Mouse (Mus musculus) forebrain, postnatal 0 days (tissue): ENCODE measurements at regions not wholly inside any gene's neighbourhood (a gene's known extent, or its start where the extent isn't known, plus 50 kb on each side); places are given as distances from the start of the nearest gene placed in this dataset.

Experiments used
- ATAC-seq: fragments of 200-750 bp; cut with Nextera tagmentation; 2 replicates; pipeline ENCODE4 v1.8.0; 2017; ENCODE audit warnings: mild to moderate bottlenecking, moderate library complexity
- DNase-seq: peaks from one replicate; pipeline ENCODE4 v3.0.0-alpha.2; 2015
- H3K27ac ChIP-seq: fragments of 300-500 bp; sonication (generic); 2 replicates; pipeline ENCODE4 v1.5.1; 2014; ENCODE audit warnings: low read depth, mild to moderate bottlenecking, antibody characterized with exemption, low read length, moderate library complexity, mixed read lengths
- H3K27me3 ChIP-seq: fragments of 300-500 bp; sonication (generic); 2 replicates; pipeline ENCODE4 v1.6.1; 2014; ENCODE audit warnings: mild to moderate bottlenecking, low read length, mixed read lengths; ENCODE audit not compliant: insufficient read depth
- H3K36me3 ChIP-seq: fragments of 300-500 bp; sonication (generic); 2 replicates; pipeline ENCODE4 v1.6.1; 2014; ENCODE audit warnings: mild to moderate bottlenecking, moderate library complexity; ENCODE audit not compliant: insufficient read depth
- H3K4me1 ChIP-seq: fragments of 300-500 bp; sonication (generic); 2 replicates; pipeline ENCODE4 v1.6.1; 2014; ENCODE audit warnings: antibody characterized with exemption; ENCODE audit not compliant: insufficient read depth
- H3K4me2 ChIP-seq: fragments of 300-500 bp; sonication (generic); 2 replicates; pipeline ENCODE4 v1.6.1; 2014; ENCODE audit warnings: low read depth, mild to moderate bottlenecking, moderate library complexity
- H3K4me3 ChIP-seq: fragments of 300-500 bp; sonication (generic); 2 replicates; pipeline ENCODE4 v1.5.1; 2014; ENCODE audit warnings: low read depth, low read length, mixed read lengths
- H3K9ac ChIP-seq: fragments of 300-500 bp; sonication (generic); 2 replicates; pipeline ENCODE4 v1.6.1; 2014; ENCODE audit warnings: mild to moderate bottlenecking
- H3K9me3 ChIP-seq: fragments of 300-500 bp; sonication (generic); 2 replicates; pipeline ENCODE4 v1.6.1; 2016; ENCODE audit warnings: low read length
- CTCF ChIP-seq: sonication (generic); IDR thresholded peaks from 2 replicates; pipeline ENCODE4 v1.5.1; 2016; ENCODE audit warnings: antibody characterized with exemption, control low read depth, low read depth
- WGBS: fragments of 180-500 bp; shearing (Covaris S2); extraction: QIAGEN DNeasy Blood & Tissue Kit; methylation state at CpG from one replicate; pipeline ENCODE4 v1.1.7; 2014; 5-methylcytosine and 5-hydroxymethylcytosine counted together

DNA sequence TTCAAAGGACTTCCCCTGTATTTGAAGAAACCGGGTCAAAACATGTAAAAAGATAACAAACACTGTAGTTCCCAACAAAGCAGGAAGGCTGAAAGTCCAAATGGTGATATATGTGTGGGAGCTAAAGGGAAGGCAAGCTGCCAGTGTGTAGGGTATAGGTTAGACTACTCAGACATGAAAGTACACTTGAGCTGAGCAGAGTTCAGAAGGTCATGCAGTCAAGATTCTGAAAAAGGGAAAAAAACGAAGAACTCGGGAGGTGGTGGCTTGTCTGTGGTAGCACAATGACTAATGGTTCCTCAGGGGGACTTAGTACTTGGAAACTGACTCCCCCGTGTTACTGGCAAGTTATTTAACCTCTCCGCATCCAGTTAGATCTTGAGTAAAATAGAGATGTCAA is 130.3 kb upstream of the Tent5a start:
- no peaks in the 10 kb centered on the region for H3K36me3 ChIP-seq

GRCm38 (mm10) chr9:85455382-85455781 is 128.2 kb upstream of the Tent5a start:
- H3K4me3 ChIP-seq, result no peak overlapping the region
- ATAC-seq (peak; percentile 69), DNase-seq (peak; percentile 21)
- no peaks in the 10 kb centered on the region for H3K36me3 ChIP-seq
- 68% methylated on average over 4 of the region's 4 CpGs for WGBS
- no peaks in the 10 kb centered on the region for H3K4me1 ChIP-seq
- no peak overlapping the region for H3K9ac ChIP-seq
- H3K27me3 ChIP-seq, result no peaks in the 10 kb centered on the region
- H3K9me3 ChIP-seq, result no peaks in the 10 kb centered on the region
- H3K4me2 ChIP-seq, result no peak overlapping the region
- H3K27ac ChIP-seq, result no peak overlapping the region
- TF ChIP-seq CTCF, result no peak

More for the DNA sequence above, 130.3 kb upstream of the Tent5a start:
- DNase-seq, result no peak
- no peak overlapping the region for H3K27ac ChIP-seq
- H3K27me3 ChIP-seq, result no peaks in the 10 kb centered on the region
- TF ChIP-seq CTCF, result no peak
- no peaks in the 10 kb centered on the region for H3K9me3 ChIP-seq
- ATAC-seq, result no peak
- WGBS, result 85% methylated on average over 5 of the region's 5 CpGs
- H3K4me3 ChIP-seq, result no peak overlapping the region
- no peak overlapping the region for H3K9ac ChIP-seq
- no peaks in the 10 kb centered on the region for H3K4me1 ChIP-seq
- no peak overlapping the region for H3K4me2 ChIP-seq

DNA sequence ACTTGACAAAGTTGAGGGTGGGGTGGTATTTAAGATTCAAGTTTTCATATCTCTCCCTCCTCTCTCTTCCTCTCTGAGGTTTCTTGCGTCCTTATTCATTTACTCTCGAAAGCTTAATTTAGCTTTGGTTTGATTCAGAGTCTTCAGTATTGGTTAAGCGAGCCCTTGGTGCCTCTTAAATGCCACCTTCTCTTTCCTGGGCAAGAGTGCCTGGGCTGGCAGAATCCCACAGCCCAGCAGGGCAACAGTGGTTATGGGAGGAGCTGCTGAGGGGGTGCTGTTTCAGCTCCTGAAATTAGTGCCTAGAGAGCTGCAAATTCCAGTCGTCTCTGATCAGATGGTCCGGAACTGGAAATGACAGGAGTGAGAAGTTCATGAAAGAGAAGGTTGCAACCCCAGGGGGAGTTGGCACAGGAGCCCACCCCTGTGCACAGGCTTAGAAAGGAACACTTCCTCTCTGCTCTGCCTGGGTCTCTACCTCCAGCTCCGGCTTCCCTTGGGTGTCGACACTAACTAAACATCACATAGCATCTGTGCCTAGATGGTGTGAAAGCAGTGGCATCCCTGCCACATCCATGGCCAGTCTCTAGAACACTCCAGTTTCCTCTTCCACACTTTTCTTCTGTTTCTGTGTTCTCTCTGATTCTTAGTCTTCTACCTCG is 125.2 kb upstream of the Tent5a start:
- no peaks in the 10 kb centered on the region for H3K27me3 ChIP-seq
- no peak for DNase-seq
- H3K4me1 ChIP-seq, result no peaks in the 10 kb centered on the region
- H3K36me3 ChIP-seq, result no peaks in the 10 kb centered on the region
- H3K4me2 ChIP-seq, result no peak overlapping the region
- H3K9me3 ChIP-seq, result no peaks in the 10 kb centered on the region
- TF ChIP-seq CTCF, result no peak
- 80% methylated on average over 8 of the region's 8 CpGs for whole genome bisulfite sequencing
- no peak overlapping the region for H3K9ac ChIP-seq
- no peak overlapping the region for H3K4me3 ChIP-seq
- ATAC-seq, result no peak
- no peak overlapping the region for H3K27ac ChIP-seq

- no peak for ATAC-seq
- TF ChIP-seq CTCF, result no peak
- Histone ChIP-seq H3K27ac (no peak overlapping the region), H3K4me2 (no peak overlapping the region), H3K27me3 (no peaks in the 10 kb centered on the region), H3K9me3 (no peaks in the 10 kb centered on the region), H3K36me3 (no peaks in the 10 kb centered on the region), H3K4me3 (no peak overlapping the region), H3K9ac (no peak overlapping the region), H3K4me1 (no peaks in the 10 kb centered on the region)
- WGBS, result 90% methylated on average over 5 of the region's 5 CpGs
- DNase-seq, result no peak
Observed at GRCm38 (mm10) chr9:85451349-85451748, 124.2 kb upstream of the Tent5a start.

DNA sequence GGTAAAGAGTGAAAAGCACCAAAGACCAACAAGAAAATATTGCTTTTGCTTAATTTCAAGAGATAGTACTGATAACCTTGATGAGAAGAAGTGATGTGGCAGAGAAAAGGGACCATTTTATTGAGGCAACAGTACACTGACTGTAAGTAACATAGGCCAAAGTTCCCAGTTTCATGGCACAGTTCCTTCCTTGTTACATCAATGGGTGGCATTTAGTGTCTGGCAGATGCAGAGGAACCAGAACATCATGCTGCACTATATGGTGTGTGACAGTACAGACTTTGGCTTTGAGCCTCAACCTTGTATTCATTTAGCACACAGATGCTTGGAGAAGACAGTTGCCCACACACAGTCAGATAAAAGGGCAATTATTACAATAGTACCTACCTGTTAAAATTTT is 123.7 kb upstream of the Tent5a start:
- Histone ChIP-seq H3K4me1 (no peaks in the 10 kb centered on the region), H3K4me2 (no peak overlapping the region), H3K36me3 (no peaks in the 10 kb centered on the region), H3K27ac (no peak overlapping the region), H3K4me3 (no peak overlapping the region), H3K27me3 (no peaks in the 10 kb centered on the region), H3K9ac (no peak overlapping the region), H3K9me3 (no peaks in the 10 kb centered on the region)
- ATAC-seq (no peak), DNase-seq (no peak)
- no peak for TF ChIP-seq CTCF

GRCm38 (mm10) chr9:85449493-85449892 is 122.3 kb upstream of the Tent5a start:
- Histone ChIP-seq H3K27ac (no peak overlapping the region), H3K4me2 (no peak overlapping the region), H3K4me3 (no peak overlapping the region), H3K9me3 (no peaks in the 10 kb centered on the region), H3K9ac (no peak overlapping the region), H3K27me3 (no peaks in the 10 kb centered on the region), H3K36me3 (no peaks in the 10 kb centered on the region), H3K4me1 (no peaks in the 10 kb centered on the region)
- ATAC-seq (no peak), DNase-seq (no peak)
- WGBS, result 80% methylated on average over 2 of the region's 2 CpGs
- TF ChIP-seq CTCF, result no peak

GRCm38 (mm10) chr9:85442761-85443505 is 115.8 kb upstream of the Tent5a start:
- WGBS, result 50% methylated on average over 4 of the region's 4 CpGs

More at GRCm38 (mm10) chr9:85442761-85443505, 115.8 kb upstream of the Tent5a start:
- no peak overlapping the region for H3K9ac ChIP-seq
- no peaks in the 10 kb centered on the region for H3K27me3 ChIP-seq
- H3K9me3 ChIP-seq, result no peaks in the 10 kb centered on the region
- H3K4me3 ChIP-seq, result no peak overlapping the region
- no peak for TF ChIP-seq CTCF
- no peaks in the 10 kb centered on the region for H3K4me1 ChIP-seq
- H3K27ac ChIP-seq, result no peak overlapping the region
- DNase-seq (no peak), ATAC-seq (no peak)
- H3K36me3 ChIP-seq, result no peaks in the 10 kb centered on the region
- H3K4me2 ChIP-seq, result no peak overlapping the region
